In the genomic region with DNA sequence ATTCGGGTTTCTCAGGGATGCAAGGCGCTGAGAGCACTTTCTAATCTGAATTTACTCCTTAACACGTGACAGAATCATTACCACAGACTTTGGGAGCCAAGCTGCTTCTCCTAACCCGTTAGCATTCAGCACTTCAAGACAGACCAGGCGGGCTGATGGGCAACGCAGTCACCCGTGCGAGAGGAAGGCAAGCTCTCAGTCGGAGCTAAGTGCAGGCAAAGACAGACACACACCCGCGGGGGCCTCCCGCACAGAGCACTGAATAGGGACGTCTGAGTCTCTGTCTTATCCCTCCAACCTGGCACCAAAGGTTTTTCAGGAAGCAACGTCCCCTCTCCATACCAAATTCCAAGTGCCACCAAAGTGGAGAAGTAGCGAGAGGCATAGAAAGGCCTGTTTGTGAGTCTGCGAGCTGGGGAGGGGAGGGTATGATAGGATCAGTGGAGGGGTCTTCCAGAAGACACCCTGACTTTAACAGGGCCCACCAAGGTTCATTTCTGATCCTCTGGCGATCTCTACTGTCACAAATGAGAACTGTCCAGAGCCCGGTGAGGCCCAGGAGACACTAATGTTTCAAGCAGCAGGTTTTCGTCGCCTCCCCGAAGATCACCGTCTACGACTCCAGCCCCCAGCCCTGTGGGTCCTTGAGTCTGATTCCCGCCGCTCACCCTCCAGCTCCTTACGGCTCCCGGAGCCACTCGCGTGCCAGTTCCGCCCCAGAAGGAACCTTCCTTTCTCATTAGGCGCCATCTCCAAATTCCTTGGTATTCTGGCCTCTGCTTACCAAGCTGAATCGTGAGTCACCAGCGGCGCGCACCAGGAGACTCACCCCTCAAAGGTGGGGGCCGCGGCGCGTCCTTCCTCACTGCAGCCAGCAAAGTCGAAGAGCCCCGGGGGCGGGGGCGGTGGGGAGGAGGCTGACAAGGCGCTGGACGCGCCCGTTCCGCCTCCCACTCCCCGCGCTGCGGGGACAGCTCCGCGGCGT, we compare ENCODE assay signal across 10 mouse cellular contexts. TPM values are rescaled to one million over a fixed set of nuclear protein-coding genes. Genes with fewer than 3 reads are reported as not detected.
DNase-seq lines count a peak whose midpoint lies in the region; ATAC-seq and TF ChIP-seq lines count a peak whose summit lies in the region.
"Had no signal": no experiment of that assay in that cellular context is flagged by ENCODE, and none has a peak within 500 bp of the region (broad histone marks: within the 10 kb centered on the region; RNA-seq: fewer than 3 reads in every experiment).

Gene Nkx2-2 (minus strand): TSS at position 973 of the 985 bp plus-strand sequence.

- no peak within 1 kb of the TSS for H3K27ac ChIP-seq in ES-E14 (ENCODE audit: insufficient read depth, low read depth, low read length, poor library complexity, severe bottlenecking)
- no peak within 1 kb of the TSS for H3K27ac ChIP-seq in forebrain, embryonic 12.5 days
- H3K27ac ChIP-seq in liver, embryonic 12.5 days, result no peak within 1 kb of the TSS

- no peaks in the 10 kb centered on the region for H3K9me3 ChIP-seq in ES-E14 (ENCODE audit: control insufficient read depth, insufficient read depth, low read depth, low read length)
- no peaks in the 10 kb centered on the region for H3K9me3 ChIP-seq in forebrain, embryonic 12.5 days
- H3K9me3 ChIP-seq in liver, embryonic 12.5 days (replicated peaks), result no peaks in the 10 kb centered on the region

- under 1% methylated on average over 53 of the region's 54 CpGs for WGBS in forebrain, embryonic 12.5 days
- 2% methylated on average over 53 of the region's 54 CpGs for WGBS in liver, embryonic 12.5 days (ENCODE audit: insufficient replicate concordance)

- H3K4me2 ChIP-seq in forebrain, embryonic 12.5 days, result peak within 1 kb of the TSS; percentile 57
- peak within 1 kb of the TSS; percentile 53 for H3K4me2 ChIP-seq in liver, embryonic 12.5 days

- in situ Hi-C loops in ES-E14 (cut with MboI; ENCODE audit: low sequenced_read_pairs in 2 of 2, unreplicated experiment in 2 of 2), result loop anchor here (5.0 kb wide), 2 partner anchors 114 to 854 kb away; partner anchors contain the start of gene Foxa2 (in 1 of the 2)

- no peak within 1 kb of the TSS for H3K9ac ChIP-seq in ES-E14 (ENCODE audit: insufficient read depth, low read depth, low read length, poor library complexity, severe bottlenecking)
- H3K9ac ChIP-seq in forebrain, embryonic 12.5 days, result peak within 1 kb of the TSS; percentile 33; the same call in 1 of the 2 replicates
- no peak within 1 kb of the TSS for H3K9ac ChIP-seq in liver, embryonic 12.5 days

- peaks cover 96% of the 10 kb centered on the region for H3K27me3 ChIP-seq in forebrain, embryonic 12.5 days
- peaks cover 96% of the 10 kb centered on the region for H3K27me3 ChIP-seq in liver, embryonic 12.5 days (replicated peaks)

- peak within 1 kb of the TSS; percentile 3 to 49; a peak in 2 of 4 replicates for H3K4me3 ChIP-seq in ES-E14 (ENCODE audit: insufficient read depth in 1 of 2, low read depth in 1 of 2, low read length in 2 of 2, poor library complexity in 1 of 2, severe bottlenecking in 1 of 2)
- peak within 1 kb of the TSS; percentile 40 for H3K4me3 ChIP-seq in forebrain, embryonic 12.5 days (replicated peaks)
- peak within 1 kb of the TSS; percentile 29 for H3K4me3 ChIP-seq in liver, embryonic 12.5 days

- peak; percentile 40 for ATAC-seq in forebrain, embryonic 12.5 days (ENCODE audit: low FRiP score)
- ATAC-seq in liver, embryonic 12.5 days, result no peak

- H3K4me1 ChIP-seq in ES-E14 (ENCODE audit: control insufficient read depth in 2 of 2, insufficient read depth in 2 of 2, low read length in 2 of 2, poor library complexity in 1 of 2), result peaks cover 0 to 17% of the 10 kb centered on the region in 2 experiments; a peak in 2 of 4 replicates
- peaks cover 35% of the 10 kb centered on the region for H3K4me1 ChIP-seq in forebrain, embryonic 12.5 days
- H3K4me1 ChIP-seq in liver, embryonic 12.5 days, result peaks cover 5% of the 10 kb centered on the region; the same call in 1 of the 2 replicates

- no peaks in the 10 kb centered on the region for H3K36me3 ChIP-seq in ES-E14 (ENCODE audit: control insufficient read depth, insufficient read depth, low read length, poor library complexity, severe bottlenecking)
- H3K36me3 ChIP-seq in forebrain, embryonic 12.5 days (replicated peaks), result no peaks in the 10 kb centered on the region
- no peaks in the 10 kb centered on the region for H3K36me3 ChIP-seq in liver, embryonic 12.5 days

- peak; percentile 61 for DNase-seq in heart, adult 11 months
- DNase-seq in heart, adult 18-20 months, result no peak
- DNase-seq in ES-E14 (ENCODE audit: low read depth, low spot score), result no peak
- DNase-seq in yolk sac, embryonic 10.5 days (ENCODE audit: low spot score), result peak; percentile 19
- no peak for DNase-seq in left cerebral cortex, adult 8-10 months (ENCODE audit: low spot score in 2 of 2)
- DNase-seq in left cerebral cortex, adult 18-20 months (ENCODE audit: low spot score in 2 of 2), result no peak

TF ChIP-seq in ES-E14, 5 proteins besides CTCF, POLR2A, EP300 and RAD21:
- no peak for TF ChIP-seq ZNF384 (IDR thresholded peaks at IDR 0.05; ENCODE audit: low read depth, low read length)
- TF ChIP-seq ZC3H11A (IDR thresholded peaks at IDR 0.05; ENCODE audit: borderline replicate concordance, low read depth, low read length), result no peak
- no peak for TF ChIP-seq MAFK (IDR thresholded peaks at IDR 0.05; ENCODE audit: insufficient read depth, low read depth, low read length)
- no peak for TF ChIP-seq HCFC1 (IDR thresholded peaks at IDR 0.05; ENCODE audit: borderline replicate concordance, insufficient read depth, low read length)
- no peak for TF ChIP-seq CHD2 (IDR thresholded peaks at IDR 0.05; ENCODE audit: low read depth, low read length)

RNA-seq across cellular contexts. Expression of gene Nkx2-2, which starts in this region (rescaled TPM):
- not detected for total RNA-seq in heart, adult 18-20 months (2021)
- total RNA-seq in ES-E14 (2012; rRNA removed), result 0.27 TPM in 1 of 2 replicates, not detected in the other
- polyA plus RNA-seq in forebrain, embryonic 12.5 days (2016; fragmentation: Nextera tagmentation; extraction: Ambion mirVana), result 7.7 and 9.2 TPM in 2 replicates
- polyA plus RNA-seq in liver, embryonic 12.5 days (2016; fragmentation: Nextera tagmentation; extraction: Ambion mirVana), result not detected in 2 replicates
- 1 to 10 TPM; 5.6 to 7.0 (median 6.3) TPM for total RNA-seq in left cerebral cortex, adult 8-10 months (2022)
- 1 to 10 TPM; 4.2 to 4.5 TPM for total RNA-seq in left cerebral cortex, adult 18-20 months (2021)
- polyA plus RNA-seq: gonadal fat pad, adult 2 months; testis, adult 2 months had no signal

Comparison
In these comparisons a context has a peak if more than half of its experiments do, and no peak if none do; other contexts are left out.
1. DNase-seq: peak in heart, adult 11 months (single experiment) and yolk sac, embryonic 10.5 days (single experiment); none in heart, adult 18-20 months (0 of 2), ES-E14 (single experiment), left cerebral cortex, adult 8-10 months (0 of 2) and left cerebral cortex, adult 18-20 months (0 of 2).
2. Peak in every context shown above with its lines, with median percentiles within 50 percentile points of each other: H3K4me3 ChIP-seq.